Mouse (Mus musculus) megakaryocyte, embryonic 14.5 days (primary cell): ENCODE results near the gene Hist1h2bk.

Experiments
- FLI1 ChIP-seq: IDR thresholded peaks from 2 replicates; pipeline ENCODE4 v1.6.1; 2012; ENCODE audit warnings: low read length, inconsistent platforms, mixed read lengths
- GATA1 ChIP-seq: IDR thresholded peaks from 3 replicates; pipeline ENCODE4 v1.6.1; 2012; ENCODE audit warnings: mixed read lengths, low read length, inconsistent platforms, borderline replicate concordance

DNA sequence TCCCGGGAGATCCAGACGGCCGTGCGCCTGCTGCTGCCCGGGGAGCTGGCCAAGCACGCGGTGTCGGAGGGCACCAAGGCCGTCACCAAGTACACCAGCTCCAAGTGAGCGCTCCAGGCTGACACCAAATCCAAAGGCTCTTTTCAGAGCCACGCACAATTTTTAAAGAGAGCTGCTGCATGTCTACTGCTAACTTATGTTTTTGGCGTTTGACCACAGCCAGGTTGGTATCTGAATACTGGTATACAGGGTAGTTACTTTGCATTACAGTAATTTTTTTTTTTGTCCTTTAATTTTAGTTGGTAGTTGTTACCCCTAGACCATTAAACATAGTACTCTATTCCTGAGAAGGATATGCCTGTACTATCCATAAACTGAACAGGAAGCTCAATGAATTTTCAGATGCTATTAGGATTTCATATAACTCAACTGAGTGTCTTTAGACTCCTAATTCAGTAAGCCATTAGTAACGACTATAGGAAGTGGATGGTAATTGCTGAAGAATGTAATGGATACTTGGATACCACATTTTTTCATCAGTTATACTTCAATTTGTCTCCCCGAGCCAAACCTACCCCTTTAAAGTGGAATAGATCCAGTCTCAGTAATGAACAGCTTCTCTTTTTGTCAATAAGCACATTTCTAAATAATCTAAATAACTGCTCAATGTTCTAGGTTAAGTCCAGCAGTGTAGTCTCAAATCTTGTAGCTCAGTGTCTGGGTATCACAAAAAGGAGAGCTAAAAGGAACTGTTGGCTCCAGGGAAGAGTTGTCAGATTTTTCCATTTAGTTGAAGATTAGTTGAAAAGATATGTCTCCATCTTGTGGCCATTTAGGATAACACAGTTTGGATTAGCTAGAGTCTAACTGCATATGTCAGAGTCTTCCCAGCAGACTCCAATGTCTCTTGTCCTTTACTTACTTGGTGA, 8.1 kb downstream of the Hist1h2bk start:
- TF ChIP-seq GATA1: no peak
- no peak for TF ChIP-seq FLI1
